Mouse (Mus musculus) right cerebral cortex, postnatal 14 days (tissue): ENCODE data around the gene Gm20708.

Experiments
- DNase-seq: peaks from one replicate; pipeline ENCODE4 v3.0.0; 2022

Gm20708 gene

DNA sequence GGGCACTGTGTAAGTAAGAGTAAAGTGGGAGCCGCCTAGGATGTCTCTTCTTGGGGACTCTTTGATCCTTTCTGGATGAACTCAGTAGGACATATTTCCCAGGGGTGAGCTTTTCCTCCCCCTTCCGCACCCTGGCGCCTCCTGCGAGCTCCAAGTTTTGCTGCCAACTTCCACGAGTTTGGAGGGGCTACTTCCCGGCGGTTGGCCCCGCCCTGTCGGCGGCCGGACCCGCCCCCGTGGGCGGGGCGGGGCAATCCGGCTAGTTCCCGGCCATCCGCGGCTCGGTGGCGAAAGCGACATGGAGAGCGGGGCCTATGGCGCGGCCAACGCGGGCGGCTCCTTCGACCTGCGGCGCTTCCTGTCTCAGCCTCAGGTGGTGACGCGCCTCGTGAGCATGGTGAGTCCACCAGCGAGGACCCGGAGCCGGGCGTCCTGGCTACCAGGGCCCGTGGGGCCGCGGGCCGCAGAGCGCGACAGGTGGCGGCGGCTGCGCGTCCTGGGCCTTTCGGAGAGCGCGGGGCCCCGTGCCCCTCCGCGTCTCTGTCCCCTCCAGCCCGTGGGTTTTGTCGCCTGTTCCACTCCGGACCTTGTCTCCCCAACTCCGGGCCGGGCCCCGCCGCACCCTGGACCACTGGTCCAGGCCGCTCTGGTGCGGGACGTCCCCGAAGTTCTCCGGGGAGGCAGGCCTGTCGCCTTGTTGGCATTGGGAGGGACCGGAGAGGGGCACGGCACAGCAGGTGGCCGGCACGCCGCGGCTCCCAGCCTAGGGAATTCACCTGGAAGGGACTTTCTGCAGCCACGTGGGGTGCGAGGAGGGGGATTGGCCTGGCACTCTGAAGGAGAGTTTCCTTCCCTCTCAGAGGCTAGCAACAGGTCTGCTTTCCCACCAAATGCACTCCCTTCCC lies at the start of gene Gm20708, which contains the start of gene Syngr2:
Gm20708 (plus strand) TSS at position 262 of the 905 bp plus-strand sequence.
Syngr2 (plus strand) TSS at position 262 of the 905 bp plus-strand sequence.
- peak; percentile 52 for DNase-seq

DNA sequence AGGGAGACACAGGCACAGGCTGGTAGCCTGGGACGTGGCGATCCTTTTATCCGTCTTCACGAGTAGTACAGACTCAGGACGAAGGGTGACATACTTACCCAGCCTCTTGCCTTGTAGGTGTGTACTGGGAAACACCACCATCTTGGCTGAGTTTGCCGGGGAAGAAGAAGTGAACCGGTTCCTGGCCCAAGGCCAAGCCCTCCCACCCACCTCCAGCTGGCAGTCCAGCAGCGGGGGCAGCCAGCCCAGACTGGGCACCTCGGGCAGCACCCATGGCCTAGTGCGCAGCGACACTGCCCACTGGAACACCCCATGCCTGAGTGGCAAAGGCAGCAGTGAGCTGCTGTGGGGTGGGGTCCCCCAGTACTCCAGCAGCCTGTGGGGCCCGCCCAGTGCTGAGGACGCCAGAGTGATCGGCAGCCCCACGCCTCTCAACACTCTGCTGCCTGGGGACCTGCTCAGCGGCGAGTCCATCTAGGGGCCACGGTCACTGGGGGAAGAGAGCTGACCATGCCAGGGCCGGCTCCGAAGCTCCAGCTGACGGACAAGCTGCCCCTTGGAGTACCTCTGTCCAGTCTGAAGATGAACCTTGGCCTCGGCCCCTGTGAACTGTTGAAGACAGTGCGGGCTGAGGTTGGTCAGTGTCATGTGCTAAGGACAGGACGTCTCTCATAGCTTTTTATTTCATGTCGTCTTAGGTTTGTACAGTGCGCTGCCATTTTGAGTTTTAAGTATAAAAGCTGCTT lies 48.9 kb upstream of the Gm20708 start:
- DNase-seq: no peak

DNA sequence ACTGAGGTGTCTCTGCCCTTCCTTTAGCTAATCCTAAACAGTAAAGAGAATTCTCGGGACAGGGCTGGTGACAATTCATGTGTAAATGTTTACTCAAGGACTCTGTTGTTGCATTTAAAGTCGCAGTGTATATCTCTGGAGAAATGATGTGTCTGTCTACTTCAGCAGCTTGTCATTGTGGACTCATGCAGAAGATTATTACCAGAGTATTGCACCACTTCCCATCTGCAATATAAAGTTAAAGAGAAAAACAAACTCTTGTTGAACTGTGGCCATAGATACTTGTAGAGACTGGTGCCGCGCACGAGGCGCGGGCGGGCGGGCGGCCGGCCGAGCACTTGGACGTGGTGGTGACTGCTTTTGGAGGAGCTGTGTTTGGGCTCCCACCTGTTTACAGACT lies 47.7 kb upstream of the Gm20708 start:
- no peak for DNase-seq

DNA sequence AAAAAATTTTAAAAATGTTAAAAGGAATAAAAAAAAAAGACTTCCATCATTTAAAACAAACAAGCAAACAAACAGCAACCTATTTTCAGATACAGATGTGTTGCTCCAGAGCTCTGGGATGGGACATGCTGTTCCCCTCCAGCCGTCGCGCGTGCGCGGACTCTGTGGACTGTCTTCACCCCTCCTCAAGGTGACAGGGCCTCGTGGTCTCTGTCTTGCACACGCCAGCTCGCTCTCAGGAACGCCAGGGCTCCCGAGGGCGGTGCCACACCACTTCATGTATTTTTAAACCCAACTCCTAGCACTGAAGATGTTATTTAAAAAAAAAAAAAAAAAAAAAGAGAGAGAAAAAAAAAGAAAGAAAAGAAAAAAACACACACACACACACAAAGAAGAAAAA lies 47.2 kb upstream of the Gm20708 start:
- DNase-seq: no peak

DNA sequence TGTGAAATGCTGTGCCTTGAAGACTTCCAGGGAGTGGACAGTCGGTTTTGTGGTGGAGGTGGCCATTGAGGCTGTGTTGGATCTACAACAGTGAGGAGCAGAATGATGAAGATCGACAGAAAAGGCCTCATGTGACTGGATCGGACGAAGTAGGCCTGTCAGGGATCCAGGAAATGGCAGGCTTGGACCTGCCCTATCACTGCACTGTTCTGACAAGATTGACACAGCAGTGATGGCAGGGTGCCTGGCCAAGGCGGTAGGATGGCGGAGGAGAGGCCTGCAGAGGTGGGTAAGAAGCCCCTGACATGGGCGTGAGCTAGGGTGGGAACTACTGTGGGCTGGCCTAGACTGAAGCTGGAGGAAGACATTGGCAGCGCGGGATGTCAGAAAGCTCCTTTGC lies 45.1 kb upstream of the Gm20708 start:
- DNase-seq: no peak

DNA sequence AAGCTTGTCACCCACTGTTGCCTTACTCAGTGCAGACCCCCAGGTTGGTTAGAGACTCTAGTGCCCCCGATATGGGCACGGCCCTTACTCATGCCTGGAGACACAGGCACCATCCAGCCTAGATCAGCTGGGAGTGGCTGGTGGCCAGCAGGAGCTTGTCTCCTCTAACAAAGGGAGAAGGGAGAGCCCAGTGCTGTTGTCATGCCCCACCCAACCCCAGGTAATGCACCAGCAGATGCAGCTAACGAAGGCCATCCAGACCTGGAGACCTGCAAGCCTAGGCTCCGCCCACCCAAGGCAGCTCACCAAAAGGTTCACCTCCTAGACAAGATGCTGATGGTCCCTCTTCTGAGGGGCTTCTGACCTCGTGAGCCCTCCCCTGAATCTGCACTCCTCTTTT lies 44.1 kb upstream of the Gm20708 start:
- no peak for DNase-seq

DNA sequence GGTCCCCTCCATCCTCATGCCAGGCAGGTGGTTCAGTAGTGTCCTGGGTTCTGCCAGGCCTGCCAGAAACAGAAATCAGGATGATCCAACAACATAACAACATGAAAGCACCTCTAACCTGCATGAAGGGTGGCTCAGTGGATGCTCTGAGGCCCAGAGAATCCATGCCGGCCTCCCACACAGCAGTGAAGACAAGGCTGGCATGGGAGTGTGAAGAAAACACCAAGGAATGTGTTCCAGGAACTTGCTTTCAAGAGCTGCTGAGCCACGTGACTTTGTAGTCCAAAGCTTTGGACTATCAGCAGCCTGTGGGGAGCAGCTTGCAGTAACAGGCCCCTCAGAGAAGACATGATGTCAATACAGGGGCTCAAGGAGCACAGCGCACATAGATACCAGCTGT lies 43.2 kb upstream of the Gm20708 start:
- no peak for DNase-seq

DNA sequence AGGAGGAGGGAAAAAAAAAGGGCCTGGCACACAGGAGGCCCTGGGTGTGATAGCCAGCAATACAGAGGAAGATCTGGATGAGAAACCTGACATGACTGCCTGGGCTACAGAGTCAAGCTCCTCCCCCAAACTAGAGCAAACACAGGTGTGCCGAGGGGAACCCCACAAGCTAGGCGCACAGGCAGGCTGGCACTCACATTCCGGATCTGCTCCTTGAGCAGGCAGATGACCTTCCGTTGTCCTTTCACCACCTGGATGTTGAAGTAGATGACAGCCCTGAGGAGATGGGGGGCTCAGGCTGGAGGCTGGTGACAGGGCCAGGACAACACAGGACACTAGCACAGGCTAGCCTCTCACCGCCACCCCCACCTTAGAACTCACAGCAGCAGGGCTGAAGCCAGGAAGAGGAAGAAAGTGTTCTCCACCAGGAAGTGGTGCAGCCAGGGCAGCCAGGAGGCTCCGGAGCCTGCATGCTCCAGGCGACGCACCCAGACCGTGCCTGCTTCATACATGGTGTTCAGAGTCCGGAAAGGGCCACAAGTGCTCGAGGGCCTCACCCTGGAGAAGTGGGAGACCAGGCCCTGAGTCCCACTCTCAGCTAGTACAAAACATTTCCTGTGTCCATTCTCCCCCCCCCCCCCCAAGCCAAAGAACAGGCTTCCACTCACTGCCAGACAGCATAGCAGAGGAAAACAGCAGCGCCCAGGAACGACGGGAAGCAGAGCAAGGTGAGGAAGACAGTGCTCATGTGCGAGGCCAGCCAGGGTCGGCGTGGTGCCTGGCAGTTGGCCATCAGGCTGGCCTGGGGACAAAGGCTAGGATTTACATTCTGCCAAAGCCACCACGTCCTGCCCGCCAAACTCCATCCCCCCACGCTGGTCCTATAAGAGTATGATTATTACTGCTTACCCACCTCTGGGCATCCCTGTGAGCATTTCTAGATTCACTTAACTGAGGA lies 40.5 kb upstream of the Gm20708 start:
- no peak for DNase-seq

DNA sequence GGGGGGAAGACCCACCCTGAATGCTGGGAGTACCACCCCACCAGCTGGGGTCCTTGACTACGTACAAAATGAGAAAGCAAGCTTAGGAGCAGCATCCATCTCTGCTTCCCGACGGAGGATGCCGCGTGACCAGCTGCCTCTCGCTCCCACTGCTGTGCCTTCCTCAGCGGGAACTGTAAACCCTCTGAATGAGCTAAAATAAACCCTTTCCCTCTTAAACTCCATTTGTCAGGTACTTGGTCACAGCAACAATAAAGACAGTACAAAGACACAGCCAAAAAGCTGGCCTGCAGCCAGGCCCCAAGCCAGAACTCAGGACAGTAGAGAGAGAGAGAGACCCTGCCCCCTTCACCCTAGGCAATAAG lies 39.8 kb upstream of the Gm20708 start:
- no peak for DNase-seq

DNA sequence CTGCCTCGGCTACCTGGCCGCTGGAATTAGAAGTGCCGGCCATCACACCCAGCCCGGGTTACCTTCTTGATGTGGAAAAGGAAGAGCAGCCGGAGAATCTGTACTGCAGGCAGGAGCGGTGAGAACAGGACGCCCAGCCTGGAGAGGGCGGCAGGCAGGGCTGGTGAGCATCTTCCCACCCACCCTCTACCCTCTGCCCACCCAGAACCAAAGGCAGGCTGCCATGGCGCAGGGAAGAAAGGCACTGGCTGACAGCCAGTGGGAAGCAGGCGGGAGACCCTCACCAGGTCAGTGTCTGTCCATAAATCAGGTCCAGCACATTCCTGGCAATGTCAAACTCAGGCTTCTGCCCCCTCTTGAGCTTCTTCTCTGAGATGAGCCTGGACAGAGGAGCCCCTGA lies 39.1 kb upstream of the Gm20708 start:
- DNase-seq: no peak

DNA sequence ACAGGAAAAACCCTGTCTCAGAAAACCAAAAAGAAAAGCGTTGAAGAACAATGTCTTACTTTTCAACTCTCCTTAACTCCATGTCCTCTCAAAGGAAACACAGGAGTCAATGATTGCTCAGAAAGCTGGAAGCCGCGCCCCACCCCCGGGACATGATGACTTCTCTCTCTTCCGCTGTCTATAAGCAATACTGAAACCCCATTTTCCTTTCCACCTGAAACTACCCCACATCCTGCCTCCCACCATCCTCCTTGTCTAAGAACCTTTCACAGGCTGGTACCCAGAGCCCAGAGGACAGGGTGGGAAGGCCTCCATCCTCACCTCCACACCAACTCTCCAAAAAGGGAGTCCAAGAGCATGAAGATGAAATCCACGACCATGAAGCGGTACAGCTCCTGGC lies 37.1 kb upstream of the Gm20708 start:
- no peak for DNase-seq

DNA sequence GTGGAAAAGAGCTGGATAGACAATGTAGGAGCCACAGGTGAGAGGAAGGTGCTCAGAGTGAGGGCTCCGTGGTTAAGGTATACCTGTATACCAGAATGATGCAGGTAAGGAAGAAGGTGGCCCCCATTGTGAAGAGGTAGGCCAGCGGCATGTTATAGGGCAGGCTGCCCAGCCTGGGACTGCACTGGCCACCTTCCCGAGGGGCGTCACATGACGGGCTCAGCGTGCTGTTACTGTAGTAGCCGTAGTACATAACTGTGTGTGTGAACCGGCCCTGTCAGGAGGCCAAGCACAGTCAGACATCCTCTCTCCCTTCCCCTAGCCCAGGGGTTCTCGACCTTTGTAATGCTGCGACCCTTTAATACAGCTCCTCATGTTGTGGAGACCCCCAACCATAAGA lies 34.5 kb upstream of the Gm20708 start:
- DNase-seq: no peak

DNA sequence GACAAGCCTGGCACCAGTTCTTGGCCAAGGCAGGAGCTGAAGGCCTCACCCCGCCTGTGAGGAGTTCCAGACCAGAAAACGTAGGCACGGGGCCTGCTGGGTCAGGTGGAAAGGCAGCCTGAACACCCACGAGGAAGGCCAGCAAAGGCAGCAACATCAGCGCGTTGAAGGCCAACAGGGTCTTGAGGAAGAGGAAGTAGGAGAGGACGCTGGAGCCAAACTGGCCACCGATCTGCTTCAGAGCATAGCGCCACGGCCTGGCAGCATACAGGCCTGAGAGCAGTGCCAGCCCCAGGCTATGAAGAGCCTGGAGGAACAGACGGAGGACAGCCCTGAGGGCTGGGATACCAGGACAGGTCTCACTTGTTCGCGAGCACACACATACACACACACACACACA lies 33.9 kb upstream of the Gm20708 start:
- DNase-seq: no peak

DNA sequence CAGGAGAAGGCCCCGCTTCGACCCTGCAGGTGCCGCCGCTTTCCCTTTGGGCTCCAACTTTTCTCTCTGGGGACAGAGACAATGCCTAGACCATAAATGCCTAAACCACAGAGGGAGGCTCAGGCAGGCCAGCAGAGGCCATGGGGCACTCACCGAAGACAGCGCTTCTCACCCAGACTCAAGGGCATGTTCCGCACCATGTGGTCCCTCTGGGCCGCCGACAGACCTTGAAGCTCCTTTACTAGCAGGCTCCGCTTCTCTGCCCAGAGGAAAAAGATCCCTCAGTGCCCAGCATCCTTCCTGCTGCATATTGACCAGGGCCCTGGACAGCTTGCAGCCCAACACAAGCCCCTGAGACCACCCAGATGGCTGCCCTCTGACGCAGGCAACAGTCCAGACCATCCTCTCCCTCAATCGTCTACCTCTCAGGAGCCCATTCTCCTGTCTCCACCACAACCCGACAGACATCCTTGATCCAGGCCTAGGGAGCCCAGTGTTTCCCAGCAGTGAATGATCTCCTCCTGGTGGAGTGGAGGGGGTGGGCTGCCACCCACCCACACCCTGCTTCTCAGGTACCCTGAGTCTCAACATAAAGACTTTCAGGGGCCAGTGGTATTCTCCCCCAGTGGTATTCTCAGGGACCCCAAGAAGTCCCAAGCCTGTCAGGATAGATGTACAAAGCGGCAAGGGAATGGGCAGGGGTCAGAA lies 33.2 kb upstream of the Gm20708 start:
- no peak for DNase-seq

DNA sequence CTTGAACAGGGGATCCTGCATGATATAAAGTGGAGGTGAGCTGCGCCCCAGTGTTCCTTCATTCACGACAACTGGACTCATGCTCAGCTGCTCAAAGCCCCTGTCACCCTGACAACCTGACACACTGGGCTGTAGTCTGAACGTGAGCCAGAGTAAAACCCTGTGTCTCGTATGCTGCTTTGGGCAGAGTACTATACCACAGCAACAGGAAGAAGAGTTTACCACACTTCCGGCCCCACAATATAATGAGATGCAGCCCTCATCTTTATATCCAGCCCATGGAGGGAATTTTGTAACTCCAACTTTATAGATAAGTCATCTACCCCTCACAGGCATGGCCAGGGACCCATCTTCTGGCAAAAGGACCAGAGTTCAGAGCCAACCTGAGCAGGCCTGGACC lies 32.4 kb upstream of the Gm20708 start:
- no peak for DNase-seq

DNA sequence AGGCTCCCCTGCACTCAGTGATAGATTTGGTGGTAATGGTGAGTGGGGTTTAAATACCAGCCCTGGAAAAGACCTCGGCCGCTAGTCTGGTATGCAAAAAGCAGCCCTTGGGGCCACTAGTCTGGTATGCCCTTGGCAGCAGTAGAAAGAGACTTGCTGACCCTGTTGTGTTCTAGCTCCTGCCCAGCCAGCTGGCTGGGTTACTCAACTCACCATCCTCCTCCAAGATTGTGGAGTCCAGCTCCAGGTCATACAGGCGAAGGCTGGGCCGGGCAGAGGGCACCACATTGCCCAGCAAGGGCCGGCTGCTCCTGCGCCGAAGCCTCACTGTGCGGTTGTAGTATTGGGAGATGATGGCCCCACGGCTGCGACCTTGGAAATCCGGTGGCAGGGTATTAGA lies 31.4 kb upstream of the Gm20708 start:
- DNase-seq: no peak

DNA sequence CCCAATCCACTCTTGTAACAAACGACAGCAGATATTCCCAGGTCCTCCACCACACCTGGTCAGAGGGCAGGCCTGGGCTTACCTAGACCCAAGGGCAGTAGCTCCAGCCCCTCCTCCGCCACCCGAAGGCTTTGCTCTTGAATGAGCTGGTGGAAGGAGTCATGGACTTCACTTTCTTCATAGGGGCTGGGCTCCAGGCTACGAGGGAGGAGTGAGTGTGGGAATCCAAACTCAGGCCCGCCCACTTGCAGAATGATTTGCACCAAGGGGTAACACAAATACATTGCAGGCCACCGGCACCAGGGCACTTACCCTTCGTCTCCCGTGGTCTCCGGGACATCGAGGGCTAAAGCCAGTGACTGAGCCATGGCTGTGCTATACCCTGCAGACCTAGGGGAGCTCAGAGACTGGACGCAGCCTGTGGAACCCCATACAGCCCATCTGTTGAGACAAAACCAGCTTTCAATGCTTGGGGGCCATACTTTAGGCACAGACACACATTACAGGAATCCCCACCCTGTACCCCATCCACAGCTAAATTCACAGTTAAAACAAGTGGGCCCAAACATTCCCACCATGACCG lies 30.5 kb upstream of the Gm20708 start:
- no peak for DNase-seq

DNA sequence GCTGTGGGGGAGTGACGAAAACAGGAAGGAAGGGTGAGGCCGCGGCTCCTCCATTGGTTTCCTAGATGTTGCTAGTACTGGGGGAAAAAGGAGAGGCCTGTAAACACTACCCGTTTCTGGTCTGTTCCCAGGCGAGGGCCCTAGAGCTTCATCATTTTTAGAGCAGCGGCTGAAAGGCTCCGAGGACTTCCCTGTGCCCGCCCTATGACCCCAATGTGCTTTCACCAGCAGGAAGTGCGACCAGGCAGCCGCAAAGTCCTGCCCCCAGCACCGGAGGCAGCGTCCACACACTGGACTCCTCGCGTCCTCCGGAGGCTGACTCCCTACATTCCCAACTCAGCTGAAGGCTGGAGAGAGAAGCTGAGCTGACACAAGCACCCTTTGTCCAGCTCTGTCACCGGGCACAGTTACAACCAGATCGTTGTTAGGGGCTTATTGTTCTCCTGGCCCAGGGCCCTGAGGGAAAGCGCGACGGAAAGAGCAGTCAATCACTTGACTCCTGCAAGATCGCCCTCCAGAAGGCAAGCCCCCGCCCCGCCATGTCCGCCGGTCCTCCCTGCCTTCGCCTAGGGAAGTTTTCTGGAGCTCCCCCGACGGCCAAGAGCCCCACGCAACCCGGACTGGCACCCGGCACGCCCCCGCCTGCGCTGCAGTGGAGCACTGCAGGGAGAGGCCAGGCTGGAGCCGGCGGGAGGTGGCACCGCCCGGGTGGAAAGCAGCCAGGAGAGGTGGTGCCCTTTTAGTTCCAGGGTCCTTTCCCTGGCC lies 29.9 kb upstream of the Gm20708 start:
- DNase-seq: no peak

DNA sequence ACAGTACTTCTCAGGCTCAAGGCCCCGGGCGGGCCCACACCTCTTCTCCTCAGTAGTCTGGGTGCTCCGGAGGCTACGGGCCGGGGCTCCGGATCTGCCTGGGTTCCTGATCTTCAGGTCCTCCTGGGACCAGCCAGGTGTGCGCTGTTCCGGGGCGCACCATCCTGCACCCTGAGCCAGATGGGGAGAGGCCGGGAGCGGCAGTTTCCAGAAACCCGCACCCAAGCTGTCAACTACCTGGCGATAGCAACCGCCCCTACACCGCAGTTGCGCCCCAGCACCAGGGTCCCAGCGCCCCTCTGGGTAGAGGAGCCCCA lies 29.3 kb upstream of the Gm20708 start:
- DNase-seq: no peak

DNA sequence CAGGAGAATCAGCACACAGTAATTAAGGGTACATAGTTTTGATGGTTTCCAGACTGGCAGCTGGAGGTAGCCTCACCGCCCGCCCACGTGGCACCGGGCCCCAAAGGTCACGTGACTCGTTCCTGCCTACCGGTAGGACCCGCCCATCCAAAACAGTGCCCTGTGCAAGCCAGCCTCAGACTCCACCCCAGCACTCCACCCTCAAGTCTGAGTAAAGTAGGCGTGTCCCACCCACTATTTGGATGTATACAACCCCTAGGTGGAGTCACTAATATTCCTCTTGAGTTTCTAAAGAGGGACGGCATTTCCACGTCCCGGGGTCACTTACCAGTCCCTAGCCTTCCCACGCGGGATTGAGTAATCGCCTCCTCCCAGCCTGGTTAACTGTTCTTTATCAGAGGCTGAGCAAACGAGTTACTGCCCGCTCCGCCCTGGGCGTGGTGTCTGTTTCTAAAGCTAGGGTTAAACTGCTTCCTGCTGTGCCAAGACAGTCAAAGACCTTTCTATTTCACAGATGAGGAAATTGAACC lies 28.8 kb upstream of the Gm20708 start:
- no peak for DNase-seq

DNA sequence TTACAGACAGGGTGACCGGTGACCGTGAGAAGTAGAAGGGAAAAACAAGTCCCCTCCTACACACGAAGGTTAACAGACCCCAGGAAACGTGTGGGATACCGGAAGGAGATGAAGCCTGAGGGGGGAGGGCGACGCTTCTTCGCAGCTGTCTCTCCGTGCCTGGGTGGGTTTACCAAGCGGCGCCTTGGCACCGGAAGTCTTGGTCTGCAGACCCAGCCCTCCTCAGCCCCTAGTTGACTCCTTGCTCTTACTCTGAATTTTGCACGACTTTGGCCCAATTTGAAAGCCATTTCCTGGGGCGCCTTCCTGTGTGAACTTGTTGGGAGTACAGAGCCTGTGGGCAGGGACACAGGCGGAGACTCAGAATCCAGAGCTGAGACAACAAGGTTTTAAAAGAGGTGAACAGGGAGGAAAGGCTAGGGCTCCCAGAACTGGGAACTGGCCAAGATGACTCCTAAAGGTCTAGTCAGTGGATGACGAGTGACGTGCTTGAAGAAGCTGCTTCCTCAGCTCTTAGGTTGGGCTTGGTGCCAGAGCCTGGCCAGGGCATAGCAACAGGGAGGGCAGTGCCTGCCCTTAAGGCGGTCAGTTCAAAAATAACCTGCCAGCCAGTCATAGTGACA lies 28.2 kb upstream of the Gm20708 start:
- DNase-seq: peak; percentile 50
